Mouse (Mus musculus) testis, adult 2 months (tissue): Measurements from ENCODE around the gene Xrcc3. TPM values are rescaled to one million over a fixed set of nuclear protein-coding genes. Genes with fewer than 3 reads are reported as not detected.

Experiments
- H3K27ac ChIP-seq: fragments of 200-500 bp; 2 replicates; pipeline ENCODE4 v1.5.1; 2012; ENCODE audit warnings: low read depth, low read length; ENCODE audit not compliant: control insufficient read depth, insufficient read depth
- H3K27me3 ChIP-seq: fragments of 200-500 bp; 2 replicates; pipeline ENCODE4 v1.6.1; 2012; ENCODE audit warnings: mild to moderate bottlenecking, low read length, moderate library complexity; ENCODE audit not compliant: control insufficient read depth, insufficient read depth
- H3K36me3 ChIP-seq: fragments of 200-500 bp; 2 replicates; pipeline ENCODE4 v1.6.1; 2012; ENCODE audit warnings: mild to moderate bottlenecking, low read length; ENCODE audit not compliant: control insufficient read depth, insufficient read depth
- H3K4me1 ChIP-seq: fragments of 200-500 bp; 2 replicates; pipeline ENCODE4 v1.6.1; 2012; ENCODE audit warnings: low read length; ENCODE audit not compliant: control insufficient read depth, insufficient read depth
- H3K4me3 ChIP-seq: fragments of 200-500 bp; 2 replicates; pipeline ENCODE4 v1.5.1; 2012; ENCODE audit warnings: low read depth, mild to moderate bottlenecking, low read length, moderate library complexity, mixed read lengths; ENCODE audit not compliant: control insufficient read depth
- CTCF ChIP-seq: fragments of 200-500 bp; IDR thresholded peaks from 2 replicates; pipeline ENCODE4 v1.5.1; 2012; ENCODE audit warnings: low read depth, mild to moderate bottlenecking, inconsistent platforms, low read length, moderate library complexity; ENCODE audit not compliant: control insufficient read depth, insufficient read depth, insufficient replicate concordance
- POLR2A ChIP-seq: fragments of 200-500 bp; IDR thresholded peaks from 2 replicates; pipeline ENCODE4 v1.6.1; 2012; ENCODE audit warnings: low read depth, mild to moderate bottlenecking, inconsistent platforms, low read length, moderate library complexity; ENCODE audit not compliant: control insufficient read depth
- polyA plus RNA-seq: library from polyadenylated mRNA; depleted of rRNA; stranded (reverse); fragments of >200 nt; gene quantifications from 2 replicates; pipeline ENCODE4 v1.2.3, GENCODE M21; 2012

Xrcc3 gene
- polyA plus RNA-seq, 1 experiment = 8.7 TPM

DNA sequence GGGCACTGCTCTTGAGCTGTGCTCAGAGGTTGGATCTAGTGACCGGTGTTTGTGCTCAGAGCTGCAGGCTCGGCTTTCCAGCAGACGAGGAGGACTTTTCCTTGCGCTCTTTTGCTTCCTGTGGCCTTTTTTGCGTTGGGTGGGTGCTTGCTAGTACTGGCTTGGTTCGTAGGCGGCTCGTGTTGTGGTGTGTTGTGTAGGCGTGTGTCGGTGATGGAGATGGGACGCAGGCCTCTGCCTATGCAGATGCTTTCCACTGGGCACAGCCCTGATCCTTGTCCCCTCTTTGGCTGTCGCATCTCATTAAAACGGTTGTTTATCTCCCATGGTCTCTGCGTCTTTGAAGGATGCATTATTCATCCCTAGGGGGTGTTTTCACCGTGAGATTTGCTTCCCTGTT lies 38.8 kb downstream of the Xrcc3 start:
- Histone ChIP-seq H3K27ac (no peak overlapping the region), H3K4me1 (no peaks in the 10 kb centered on the region), H3K36me3 (no peaks in the 10 kb centered on the region; the same call in 1 of the 2 replicates), H3K27me3 (no peaks in the 10 kb centered on the region), H3K4me3 (no peak overlapping the region)
- TF ChIP-seq CTCF = no peak
- no peak for TF ChIP-seq POLR2A

- no peak overlapping the region for H3K4me3 ChIP-seq
- H3K27me3 ChIP-seq = no peaks in the 10 kb centered on the region
- no peaks in the 10 kb centered on the region for H3K4me1 ChIP-seq
- no peaks in the 10 kb centered on the region; the same call in 1 of the 2 replicates for H3K36me3 ChIP-seq
- TF ChIP-seq POLR2A = no peak
- no peak for TF ChIP-seq CTCF
- no peak overlapping the region for H3K27ac ChIP-seq
Measured at GRCm38 (mm10) chr12:111774156-111774555, 39.5 kb downstream of the Xrcc3 start.

GRCm38 (mm10) chr12:111770651-111771050 lies 43.0 kb downstream of the Xrcc3 start:
- Histone ChIP-seq H3K27ac (no peak overlapping the region), H3K4me3 (no peak overlapping the region), H3K4me1 (no peaks in the 10 kb centered on the region), H3K36me3 (no peaks in the 10 kb centered on the region; the same call in 1 of the 2 replicates), H3K27me3 (no peaks in the 10 kb centered on the region)
- TF ChIP-seq CTCF (no peak), POLR2A (no peak)

GRCm38 (mm10) chr12:111769816-111770577 lies 43.7 kb downstream of the Xrcc3 start:
- H3K36me3 ChIP-seq = no peaks in the 10 kb centered on the region; the same call in 1 of the 2 replicates
- no peak for TF ChIP-seq POLR2A
- TF ChIP-seq CTCF = no peak
- no peaks in the 10 kb centered on the region for H3K4me1 ChIP-seq
- H3K27ac ChIP-seq = no peak overlapping the region
- H3K4me3 ChIP-seq = no peak overlapping the region
- H3K27me3 ChIP-seq = no peaks in the 10 kb centered on the region

DNA sequence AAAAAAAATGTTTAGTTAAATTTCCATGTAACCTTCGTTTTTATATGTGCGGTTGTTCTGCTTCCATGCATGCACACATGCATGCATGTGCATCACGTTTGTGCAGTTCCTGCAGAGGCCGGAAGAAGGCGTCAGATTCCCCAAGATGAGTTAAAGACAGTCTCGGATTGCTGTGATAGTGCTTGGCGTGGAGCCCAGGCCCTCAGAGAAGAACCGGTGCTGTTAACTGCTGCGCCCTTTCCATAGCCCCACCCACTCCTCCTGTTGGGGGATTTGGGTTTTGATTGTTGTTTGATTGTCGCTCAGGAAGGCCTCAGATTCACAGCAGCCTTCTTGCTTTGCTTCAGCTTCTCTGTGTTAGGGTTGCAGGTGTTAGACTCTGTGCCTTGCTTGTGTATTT lies 44.4 kb downstream of the Xrcc3 start:
- no peak for TF ChIP-seq POLR2A
- TF ChIP-seq CTCF = no peak
- H3K4me3 ChIP-seq = no peak overlapping the region
- H3K36me3 ChIP-seq = no peaks in the 10 kb centered on the region; the same call in 1 of the 2 replicates
- H3K27ac ChIP-seq = no peak overlapping the region
- H3K4me1 ChIP-seq = no peaks in the 10 kb centered on the region
- no peaks in the 10 kb centered on the region for H3K27me3 ChIP-seq

DNA sequence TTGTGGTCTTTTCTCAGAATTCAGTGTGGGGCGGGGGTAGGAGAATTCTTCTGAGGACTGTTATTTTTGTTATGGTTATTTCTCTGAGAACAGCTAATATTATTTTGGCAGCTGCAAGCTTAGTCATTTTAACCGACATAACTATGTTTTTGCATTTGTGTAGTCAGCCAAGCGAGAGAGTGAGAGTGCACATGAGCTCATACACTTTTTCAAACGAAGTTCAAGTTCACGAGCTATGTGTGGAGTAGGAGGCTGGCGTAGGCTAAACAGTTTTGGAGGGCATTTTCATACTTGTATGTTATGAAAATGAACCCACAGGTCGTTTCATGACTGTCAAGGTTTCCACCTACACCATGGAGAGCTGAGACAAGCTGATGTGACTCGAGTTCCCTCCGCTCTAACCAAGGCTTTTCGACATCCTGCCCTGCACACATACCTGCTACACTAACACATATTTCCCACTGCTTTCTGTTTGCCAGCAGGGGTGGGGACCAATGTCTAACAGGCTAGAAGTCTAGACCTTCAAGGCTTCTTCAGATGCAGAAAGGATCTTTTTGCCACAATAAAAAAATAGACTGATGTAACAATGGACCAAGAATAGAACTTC lies 45.2 kb downstream of the Xrcc3 start:
- no peaks in the 10 kb centered on the region for H3K27me3 ChIP-seq
- TF ChIP-seq POLR2A = no peak
- no peak for TF ChIP-seq CTCF
- H3K4me1 ChIP-seq = no peaks in the 10 kb centered on the region
- H3K27ac ChIP-seq = no peak overlapping the region
- H3K4me3 ChIP-seq = no peak overlapping the region
- H3K36me3 ChIP-seq = no peaks in the 10 kb centered on the region; the same call in 1 of the 2 replicates
